Mouse (Mus musculus): Measurements from ENCODE around the gene Raver1. TPM values are rescaled to one million over a fixed set of nuclear protein-coding genes. Genes with fewer than 3 reads are reported as not detected.

Gene Raver1
- total RNA-seq (2021), result 10 to 100 TPM; 26.4 to 27.9 TPM

DNA sequence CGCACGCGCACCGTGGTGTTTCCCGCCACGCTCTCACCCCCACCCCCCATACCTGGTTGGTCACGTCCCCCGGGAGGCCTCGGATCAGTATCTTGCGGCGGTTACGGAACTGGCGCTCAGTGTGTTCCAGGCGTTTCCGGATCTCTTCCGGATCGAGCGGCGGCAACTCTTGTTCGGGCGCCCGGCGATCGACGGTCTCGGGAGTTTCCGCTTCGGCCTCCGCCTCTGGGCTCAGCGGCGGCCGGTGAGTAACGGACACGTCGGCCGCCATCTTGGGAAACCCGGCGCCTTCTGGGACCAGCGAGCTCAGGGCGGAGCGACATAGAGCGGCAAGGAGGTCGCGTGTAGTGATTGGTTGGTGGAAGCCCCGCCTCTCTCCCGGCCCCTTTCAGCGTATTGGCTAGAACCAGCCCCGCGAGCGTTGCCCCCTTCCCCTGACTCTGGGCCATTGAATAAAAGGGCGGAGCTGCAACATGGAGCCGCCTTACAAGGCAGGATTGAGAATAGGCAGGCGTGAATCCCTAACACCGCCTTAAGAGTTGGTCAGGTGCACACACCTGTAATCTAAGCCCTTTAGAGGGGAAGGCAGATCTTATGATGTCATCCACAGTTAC, at the start of gene Raver1, which contains the start of gene Gm38431:
TSS of gene Raver1 (minus strand) at position 302 of the 614 bp plus-strand sequence.
TSS of gene Gm38431 (minus strand) at position 291 of the 614 bp plus-strand sequence.
- peak; percentile 96 to 99 for DNase-seq (ENCODE audit: low spot score in 2 of 2)
- intact Hi-C loops (cut with DNase I), result loop anchor here (1.0 to 2.0 kb wide), 2 partner anchors 39 to 61 kb away; partner anchors contain the start of gene Tyk2

DNA sequence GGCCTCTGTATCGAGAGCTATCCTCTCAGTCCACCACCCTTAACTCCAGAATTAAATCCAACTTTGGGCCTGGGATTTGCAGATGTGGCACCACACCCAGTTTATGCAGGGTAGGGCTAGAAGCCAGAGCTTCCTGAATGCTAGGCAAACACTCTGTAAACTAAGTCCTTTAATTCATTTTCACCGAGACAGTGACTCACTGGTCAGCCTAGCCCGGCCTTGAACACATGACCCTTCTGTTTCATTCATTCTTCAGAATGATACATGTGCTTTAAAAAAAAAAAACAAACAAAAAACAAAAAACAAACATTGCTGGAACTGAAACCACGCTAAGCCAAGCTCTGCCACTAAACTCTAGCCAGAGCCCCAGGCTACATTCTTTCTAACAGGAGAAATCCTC, 46.6 kb upstream of the Raver1 start:
- intact Hi-C loops (cut with DNase I), result loop anchor here (5.0 kb wide), 1 partner anchor 126 kb away; no protein-coding TSS in a partner anchor
- DNase-seq (ENCODE audit: low spot score in 2 of 2), result no peak

DNA sequence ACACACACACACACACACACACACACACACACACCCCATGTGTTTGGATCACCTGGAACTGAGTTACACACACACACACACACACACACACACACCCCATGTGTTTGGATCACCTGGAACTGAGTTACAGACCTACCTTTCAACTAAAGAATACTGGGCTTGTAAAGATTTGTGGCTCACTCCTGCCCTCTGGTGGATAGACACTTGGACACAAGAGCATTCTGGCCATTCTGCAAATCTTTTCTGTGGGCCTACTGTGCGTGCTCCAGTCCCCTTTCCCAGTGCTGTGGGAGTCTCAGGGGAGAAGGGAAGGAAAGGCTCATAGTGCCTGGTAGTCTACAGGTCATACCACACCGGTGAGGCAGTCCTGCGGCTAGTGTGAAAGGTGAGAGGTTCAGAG, 45.4 kb upstream of the Raver1 start:
- intact Hi-C loops (cut with DNase I), result loop anchor here (5.0 kb wide), 1 partner anchor 125 kb away; no protein-coding TSS in a partner anchor
- peak; percentile 59 to 72 for DNase-seq (ENCODE audit: low spot score in 2 of 2)

DNA sequence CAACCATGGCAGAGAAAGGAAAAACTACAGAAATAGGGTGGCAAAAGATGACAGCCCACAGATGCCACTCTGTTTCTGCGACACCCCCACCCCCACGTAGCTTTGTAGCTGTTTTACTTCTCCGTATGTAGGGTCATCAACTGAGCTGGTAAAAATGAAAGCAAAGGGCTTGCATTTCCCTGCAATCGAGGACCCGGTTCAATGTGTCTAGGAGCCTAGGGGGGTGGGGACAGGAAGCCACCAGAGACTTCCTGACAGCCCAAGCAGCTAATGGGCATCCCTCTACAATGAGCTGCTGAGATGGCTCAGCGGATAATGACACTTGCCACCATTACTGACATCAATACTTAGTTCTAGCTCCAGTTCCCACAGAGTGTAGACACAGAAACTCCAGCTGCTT, 44.6 kb upstream of the Raver1 start:
- intact Hi-C loops (cut with DNase I), result loop anchor here (5.0 kb wide), 1 partner anchor 124 kb away; no protein-coding TSS in a partner anchor

GRCm38 (mm10) chr9:21135941-21136381, 44.2 kb upstream of the Raver1 start:
- intact Hi-C loops (cut with DNase I), result loop anchor here (5.0 kb wide), 1 partner anchor 124 kb away; no protein-coding TSS in a partner anchor
- no peak for DNase-seq (ENCODE audit: low spot score in 2 of 2)

More for the DNA sequence above, 44.6 kb upstream of the Raver1 start:
- DNase-seq (ENCODE audit: low spot score in 2 of 2), result peak in 1 of 2 experiments; percentile 40

DNA sequence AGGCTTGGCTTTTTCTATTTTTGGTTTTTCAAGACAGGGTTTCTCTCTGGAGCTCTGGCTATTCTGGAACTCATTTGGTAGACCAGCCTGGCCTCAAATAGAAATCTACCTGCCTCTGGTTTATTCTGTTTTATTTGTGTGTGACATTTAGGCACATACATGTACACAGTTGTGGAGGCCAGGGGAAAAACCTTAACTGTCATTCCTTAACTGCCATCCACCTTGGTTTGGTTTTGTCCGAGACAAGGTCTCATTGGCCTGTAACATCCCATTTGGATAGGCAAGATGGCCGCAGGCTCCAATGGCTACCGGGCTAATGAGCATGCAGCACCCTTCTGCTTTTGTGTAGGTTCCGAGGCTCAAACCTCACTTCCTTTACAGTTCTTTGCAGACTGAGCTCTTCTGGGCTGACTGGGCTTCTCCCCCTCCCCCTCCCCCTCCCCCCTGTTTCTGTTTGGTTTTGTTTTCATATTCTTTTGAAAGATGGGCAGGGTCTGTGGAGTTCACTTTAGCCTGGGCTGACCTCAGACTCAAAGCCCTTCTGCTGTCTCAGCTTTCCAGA, 43.6 kb upstream of the Raver1 start:
- DNase-seq (ENCODE audit: low spot score in 2 of 2), result no peak
- intact Hi-C loops (cut with DNase I), result loop anchor here (5.0 kb wide), 1 partner anchor 123 kb away; no protein-coding TSS in a partner anchor

- intact Hi-C loops (cut with DNase I), result loop anchor here (5.0 kb wide), 1 partner anchor 122 kb away; no protein-coding TSS in a partner anchor
These were observed 43.0 kb upstream of the Raver1 start for GRCm38 (mm10) chr9:21134595-21135328.

DNA sequence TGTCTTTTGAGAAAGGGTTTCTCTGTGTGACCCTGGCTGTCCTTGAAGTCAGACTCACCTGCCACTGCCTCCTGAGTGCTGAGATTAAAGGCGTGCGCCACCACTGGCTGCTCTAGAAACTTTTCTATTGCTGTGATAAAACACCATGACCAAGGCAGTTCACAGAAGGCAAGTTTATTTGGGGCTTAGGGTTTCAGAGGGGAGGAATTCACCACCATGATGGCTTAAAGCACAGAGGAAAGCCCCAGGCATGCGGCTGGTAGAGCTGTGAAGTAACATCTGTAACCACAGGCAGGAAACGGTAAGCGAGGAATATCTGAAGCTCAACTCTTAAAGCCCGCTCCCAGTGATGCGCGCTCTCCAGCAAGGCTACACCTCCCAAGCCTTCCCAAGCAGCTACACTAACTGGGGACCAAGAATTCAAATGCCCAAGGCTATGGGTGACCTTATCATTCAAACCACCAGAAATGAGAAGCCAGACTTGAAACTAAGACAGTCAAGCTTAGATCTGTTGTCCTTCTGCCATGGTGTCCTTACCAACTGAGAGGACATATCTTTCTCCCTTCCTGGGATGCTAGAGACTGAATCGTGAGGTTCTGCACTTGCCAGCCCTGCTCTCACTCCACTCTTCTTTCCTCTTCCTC, 41.4 kb upstream of the Raver1 start:
- intact Hi-C loops (cut with DNase I), result no loop called here
- no peak for DNase-seq (ENCODE audit: low spot score in 2 of 2)

More at GRCm38 (mm10) chr9:21134595-21135328, 43.0 kb upstream of the Raver1 start:
- no peak for DNase-seq (ENCODE audit: low spot score in 2 of 2)

DNA sequence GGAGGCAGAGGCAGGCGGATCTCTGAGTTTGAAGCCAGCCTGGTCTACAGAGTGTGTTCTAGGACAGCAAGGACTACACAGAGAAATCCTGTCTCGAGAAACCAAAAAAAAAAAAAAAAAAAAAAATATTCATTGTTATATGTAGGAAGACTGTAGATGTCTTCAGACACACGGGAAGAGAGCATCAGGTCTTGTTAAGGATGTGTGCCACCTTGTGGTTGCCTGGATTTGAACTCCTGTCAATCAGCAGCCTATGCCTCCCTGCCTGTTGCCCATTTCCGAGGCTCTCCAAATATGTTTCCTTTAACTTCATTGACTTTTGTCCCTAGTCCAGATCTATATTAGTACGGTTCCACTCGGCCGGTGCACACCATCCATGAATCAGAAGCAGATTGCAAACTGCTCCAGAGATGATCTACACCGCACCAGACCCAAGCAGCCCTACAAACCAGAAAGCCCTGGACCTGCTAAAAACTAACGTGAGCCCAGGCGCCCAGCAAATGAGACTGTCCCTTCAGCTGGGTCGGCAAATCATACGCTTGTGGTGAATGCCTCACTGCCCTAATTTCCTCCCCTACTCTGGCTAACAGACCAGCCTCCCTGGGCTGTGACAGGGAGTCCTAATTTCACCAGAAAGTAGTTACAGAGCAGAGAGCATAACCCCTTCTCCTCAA, 40.4 kb upstream of the Raver1 start:
- intact Hi-C loops (cut with DNase I), result no loop called here
- peak in 1 of 2 experiments; percentile 31 for DNase-seq (ENCODE audit: low spot score in 2 of 2)

DNA sequence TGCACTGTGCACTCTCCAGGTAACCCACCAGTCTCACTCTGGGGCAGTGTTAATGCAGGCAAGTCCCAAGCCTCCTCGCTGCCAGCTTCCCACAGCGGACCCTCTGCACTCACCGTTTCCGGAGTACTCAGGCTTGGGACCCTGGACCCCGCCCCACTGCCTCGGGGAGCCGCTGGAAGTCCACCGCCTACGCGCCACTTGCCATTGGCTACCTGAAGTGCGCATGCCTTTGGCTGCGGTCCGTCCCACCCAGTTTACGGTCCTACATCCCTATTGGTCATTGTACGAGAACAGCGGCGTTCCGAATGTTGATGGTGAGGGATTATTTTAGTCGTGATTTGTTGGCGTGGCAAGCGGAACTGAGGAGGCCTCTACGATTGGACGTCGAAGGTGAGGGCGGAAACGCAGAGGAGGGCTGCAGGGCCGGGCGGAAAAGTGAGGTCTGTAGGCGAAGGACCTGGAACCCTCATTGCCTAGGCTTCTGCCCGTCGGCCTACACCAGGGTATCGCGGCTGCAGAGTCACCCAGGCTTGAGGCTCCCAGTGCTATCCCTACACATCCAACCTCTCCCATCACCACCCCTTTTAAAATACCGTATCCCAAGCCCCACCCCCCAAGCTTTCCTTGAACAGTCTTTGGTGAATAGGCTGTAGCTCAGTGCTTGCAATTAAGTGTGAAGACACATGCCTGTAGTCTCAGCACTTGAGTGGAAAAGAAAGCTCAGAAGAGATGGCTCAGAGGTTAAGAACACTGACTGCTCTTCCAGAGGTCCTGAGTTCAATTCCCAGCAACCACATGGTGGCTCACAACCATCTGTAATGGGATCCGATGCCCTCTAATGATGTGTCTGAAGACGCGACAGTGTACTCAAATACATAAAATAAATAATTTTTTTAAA, 39.5 kb upstream of the Raver1 start, which contains the start of gene Tyk2:
TSS of gene Tyk2 (minus strand) at position 185 of the 898 bp plus-strand sequence.
- intact Hi-C loops (cut with DNase I), result loop anchor here (1.0 to 2.0 kb wide), 3 partner anchors 39 to 233 kb away; partner anchors contain the start of genes Eif3g and Raver1
- DNase-seq (ENCODE audit: low spot score in 2 of 2), result peak; percentile 91 to 98

GRCm38 (mm10) chr9:21126259-21126627, 34.4 kb upstream of the Raver1 start:
- intact Hi-C loops (cut with DNase I), result no loop called here
- no peak for DNase-seq (ENCODE audit: low spot score in 2 of 2)

DNA sequence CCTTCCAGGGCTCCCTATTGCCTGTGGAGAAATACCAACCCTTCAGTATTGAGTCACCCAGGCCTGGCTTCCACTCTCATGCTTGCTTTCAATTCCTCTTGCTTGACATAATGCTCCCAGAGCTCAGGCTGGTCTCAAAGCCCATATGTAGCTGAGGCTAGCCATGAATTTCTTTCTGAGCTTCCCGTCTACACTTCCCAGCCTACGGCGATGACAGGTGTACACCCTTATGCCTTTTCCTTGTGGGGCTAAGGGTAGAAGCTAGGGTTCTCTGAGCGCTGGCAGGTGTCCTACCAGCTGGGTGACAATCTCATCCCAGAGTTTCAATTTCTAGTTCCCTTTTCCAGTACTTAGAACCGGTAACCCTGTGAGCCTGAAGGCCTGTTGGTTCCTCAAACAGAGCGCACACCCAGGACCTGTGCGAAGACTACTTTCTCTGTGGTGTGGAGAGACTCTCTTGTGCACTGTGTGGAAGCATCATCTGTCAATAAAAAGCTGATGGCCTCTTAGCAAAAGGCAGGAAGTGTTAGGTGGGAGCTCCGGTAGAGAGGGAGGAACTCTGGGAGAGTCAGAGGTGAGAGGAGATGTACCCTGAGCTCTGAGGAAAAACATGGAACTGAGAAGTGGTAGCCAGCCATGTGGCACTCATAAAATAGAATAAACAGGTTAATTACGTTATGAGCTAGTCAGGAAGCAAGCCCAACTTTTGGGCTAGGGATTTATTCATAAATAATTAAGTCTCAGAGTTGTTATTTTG, 33.9 kb upstream of the Raver1 start:
- intact Hi-C loops (cut with DNase I), result no loop called here
- DNase-seq (ENCODE audit: low spot score in 2 of 2), result no peak

DNA sequence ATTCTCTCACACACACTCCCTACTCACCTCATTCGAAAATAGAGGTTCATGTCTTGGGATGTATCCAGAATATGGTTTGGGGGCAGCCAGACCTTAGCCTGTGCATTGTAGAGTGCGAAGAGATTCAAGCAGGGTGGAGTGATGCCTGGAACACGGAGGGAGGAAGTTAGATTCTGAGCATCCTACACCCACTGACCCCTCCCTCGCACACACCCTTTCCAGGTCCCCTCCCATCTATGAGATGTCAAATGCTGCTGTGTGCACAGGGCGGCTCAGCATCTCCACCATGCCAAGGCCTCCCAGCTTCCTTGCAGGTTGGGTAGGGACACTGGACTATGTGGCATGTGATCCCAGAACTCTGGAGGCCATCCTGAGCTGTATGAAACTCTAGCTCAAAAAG, 33.0 kb upstream of the Raver1 start:
- DNase-seq (ENCODE audit: low spot score in 2 of 2), result no peak
- intact Hi-C loops (cut with DNase I), result no loop called here

GRCm38 (mm10) chr9:21121483-21121882, 29.7 kb upstream of the Raver1 start:
- no peak for DNase-seq (ENCODE audit: low spot score in 2 of 2)
- intact Hi-C loops (cut with DNase I), result no loop called here

DNA sequence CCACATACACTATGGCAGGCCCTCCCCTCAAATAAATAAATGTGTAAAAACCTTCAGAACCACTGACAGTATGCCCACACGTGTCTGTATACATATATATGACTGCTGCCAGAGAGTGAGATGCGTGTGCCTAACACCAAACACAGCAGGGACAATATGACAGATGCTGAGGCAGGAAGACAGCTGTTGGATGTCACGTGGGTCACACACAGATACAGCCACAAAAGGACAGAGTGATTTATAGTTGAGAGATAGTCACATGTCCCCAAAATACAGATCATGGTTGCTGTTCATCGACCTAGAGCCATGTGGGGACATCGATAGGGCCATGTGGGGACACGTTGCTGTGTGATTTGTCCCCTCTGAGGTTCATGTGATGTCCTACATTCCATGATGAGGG, 25.3 kb upstream of the Raver1 start:
- DNase-seq (ENCODE audit: low spot score in 2 of 2), result no peak
- intact Hi-C loops (cut with DNase I), result no loop called here

- DNase-seq (ENCODE audit: low spot score in 2 of 2), result no peak
- intact Hi-C loops (cut with DNase I), result no loop called here
These were observed 23.3 kb upstream of the Raver1 start for GRCm38 (mm10) chr9:21115105-21115504.

- no peak for DNase-seq (ENCODE audit: low spot score in 2 of 2)
- intact Hi-C loops (cut with DNase I), result no loop called here
These were observed 22.4 kb upstream of the Raver1 start for GRCm38 (mm10) chr9:21114190-21114589.
